Mouse (Mus musculus): Measurements from ENCODE around the gene Mroh2a. TPM values are rescaled to one million over a fixed set of nuclear protein-coding genes. Genes with fewer than 3 reads are reported as not detected.

Gene Mroh2a
- 0.28 TPM for polyA plus RNA-seq (2015; fragmentation: Illumina TruSeq; extraction: RNeasy Lipid Tissue Mini Kit (QIAGEN cat#74804); ENCODE audit: insufficient read depth, low replicate concordance)

GRCm38 (mm10) chr1:88226670-88227379 lies at the start of gene Mroh2a:
TSS of gene Mroh2a (plus strand) at chr1:88226986.

DNA sequence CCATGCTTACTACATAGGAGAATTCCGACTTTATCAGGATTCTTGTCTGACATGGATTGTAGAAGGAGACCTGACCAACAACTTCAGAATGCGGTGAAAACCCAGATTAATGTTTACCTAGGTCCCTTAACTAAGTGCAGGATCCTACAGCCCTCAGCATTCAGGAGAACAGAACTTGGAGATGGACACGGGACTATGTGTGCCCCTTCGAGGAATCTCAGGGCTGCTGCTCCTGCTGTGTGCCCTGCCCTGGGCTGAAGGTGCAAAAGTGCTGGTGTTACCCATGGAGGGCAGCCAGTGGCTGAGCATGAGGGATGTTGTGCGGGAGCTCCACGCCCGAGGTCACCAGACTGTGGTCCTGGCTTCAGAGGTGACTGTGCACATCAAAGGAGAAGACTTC lies 26.3 kb upstream of the Mroh2a start, which contains the start of gene Ugt1a2:
Ugt1a2 (plus strand) TSS at position 146 of the 400 bp plus-strand sequence.

DNA sequence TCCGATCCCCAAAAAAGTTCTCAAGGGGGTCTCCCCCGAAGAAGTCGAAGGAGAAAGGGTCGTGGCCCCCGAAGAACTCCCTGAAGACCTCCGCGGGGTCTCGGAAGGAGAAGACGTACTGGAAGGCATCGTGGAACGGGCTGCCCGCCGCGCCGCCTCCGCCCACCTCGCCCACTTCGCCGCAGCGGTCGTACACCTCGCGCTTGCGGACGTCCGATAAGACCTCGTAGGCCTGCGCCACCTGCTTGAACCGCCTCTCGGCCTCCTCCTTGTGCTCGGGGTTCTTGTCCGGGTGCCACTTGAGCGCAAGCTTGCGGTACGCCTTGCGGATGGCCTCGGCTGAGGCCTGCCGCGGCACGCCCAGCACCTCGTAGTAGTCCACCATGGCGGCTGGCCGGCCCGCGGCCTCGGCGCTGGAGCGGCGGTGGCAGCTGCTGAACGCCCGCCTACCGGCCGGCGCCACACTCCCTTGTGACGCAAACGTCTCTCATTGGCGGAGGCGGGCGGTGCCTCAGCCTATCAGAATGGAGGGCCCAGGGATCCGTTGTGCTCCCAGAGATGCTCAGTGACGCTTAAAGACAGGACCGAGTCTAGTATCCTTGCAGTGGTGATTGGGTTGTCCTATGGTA lies 21.4 kb upstream of the Mroh2a start, which contains the start of gene Dnajb3:
Dnajb3 (minus strand) TSS at position 489 of the 629 bp plus-strand sequence.

GRCm38 (mm10) chr1:88211812-88212211 lies 15.0 kb upstream of the Mroh2a start, which contains the start of gene Ugt1a1:
TSS of gene Ugt1a1 (plus strand) at chr1:88211959.

DNA sequence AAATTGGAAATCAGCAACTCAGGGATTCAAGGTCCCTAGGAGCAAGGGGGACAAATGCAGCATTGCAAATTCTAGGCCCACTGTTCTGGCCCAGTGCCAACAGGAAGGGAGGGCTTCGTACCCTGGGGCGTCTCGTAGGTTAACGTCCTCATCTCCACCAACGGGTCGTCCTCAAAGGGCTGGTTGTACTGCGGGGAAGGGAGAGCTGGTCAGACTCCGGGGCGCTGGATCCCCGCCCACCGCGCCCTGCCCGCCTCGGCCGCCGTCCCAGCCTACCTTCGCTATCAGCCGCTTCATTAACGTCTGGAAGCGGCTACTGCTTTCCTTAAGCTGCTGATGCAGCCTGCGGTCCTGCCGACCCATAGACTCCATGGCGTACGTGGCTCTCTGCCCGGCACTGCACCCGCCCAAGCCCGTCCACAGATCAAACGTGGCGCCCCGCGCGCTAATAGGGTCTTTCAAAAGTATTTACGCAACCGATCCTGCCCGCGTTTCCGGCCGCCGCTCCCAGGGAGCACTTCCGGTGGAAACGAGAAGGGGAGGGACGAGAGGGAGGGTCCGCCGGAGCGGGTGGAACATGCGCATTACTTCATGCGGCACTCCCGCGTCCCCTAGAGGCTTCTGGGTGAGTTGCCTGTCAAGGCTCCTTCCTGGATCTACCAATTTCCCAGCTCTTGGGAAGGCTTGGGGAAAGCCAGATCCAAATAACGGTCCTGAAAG lies 50.5 kb downstream of the Mroh2a start, which contains the start of the genes Hjurp and Trpm8:
Hjurp (minus strand) TSS at position 536 of the 720 bp plus-strand sequence.
Trpm8 (plus strand) TSS at position 564 of the 720 bp plus-strand sequence.

Other genes starting within 250 kb of the Mroh2a start
- gene Usp40, start 218.4 kb upstream of the Mroh2a start, polyA plus RNA-seq (2015; fragmentation: Illumina TruSeq; extraction: RNeasy Lipid Tissue Mini Kit (QIAGEN cat#74804); ENCODE audit: insufficient read depth, low replicate concordance), result 18.5 TPM
- gene Ugt1a10, start 171.6 kb upstream of the Mroh2a start, polyA plus RNA-seq (2015; fragmentation: Illumina TruSeq; extraction: RNeasy Lipid Tissue Mini Kit (QIAGEN cat#74804); ENCODE audit: insufficient read depth, low replicate concordance), result not detected
- gene Ugt1a9, start 156.2 kb upstream of the Mroh2a start, polyA plus RNA-seq (2015; fragmentation: Illumina TruSeq; extraction: RNeasy Lipid Tissue Mini Kit (QIAGEN cat#74804); ENCODE audit: insufficient read depth, low replicate concordance), result not detected
- not detected for gene Ugt1a8, start 139.2 kb upstream of the Mroh2a start, polyA plus RNA-seq (2015; fragmentation: Illumina TruSeq; extraction: RNeasy Lipid Tissue Mini Kit (QIAGEN cat#74804); ENCODE audit: insufficient read depth, low replicate concordance)
- gene Ugt1a7c, start 131.9 kb upstream of the Mroh2a start, polyA plus RNA-seq (2015; fragmentation: Illumina TruSeq; extraction: RNeasy Lipid Tissue Mini Kit (QIAGEN cat#74804); ENCODE audit: insufficient read depth, low replicate concordance), result 6.8 TPM
- 0.46 TPM for gene Ugt1a6b, start 123.7 kb upstream of the Mroh2a start, polyA plus RNA-seq (2015; fragmentation: Illumina TruSeq; extraction: RNeasy Lipid Tissue Mini Kit (QIAGEN cat#74804); ENCODE audit: insufficient read depth, low replicate concordance)
- 1.9 TPM for gene Ugt1a6a, start 92.2 kb upstream of the Mroh2a start, polyA plus RNA-seq (2015; fragmentation: Illumina TruSeq; extraction: RNeasy Lipid Tissue Mini Kit (QIAGEN cat#74804); ENCODE audit: insufficient read depth, low replicate concordance)
- gene Ugt1a5, start 61.0 kb upstream of the Mroh2a start, polyA plus RNA-seq (2015; fragmentation: Illumina TruSeq; extraction: RNeasy Lipid Tissue Mini Kit (QIAGEN cat#74804); ENCODE audit: insufficient read depth, low replicate concordance), result 0.15 TPM
- 0.15 TPM for gene Ugt1a2, start 26.4 kb upstream of the Mroh2a start, polyA plus RNA-seq (2015; fragmentation: Illumina TruSeq; extraction: RNeasy Lipid Tissue Mini Kit (QIAGEN cat#74804); ENCODE audit: insufficient read depth, low replicate concordance)
- 1.2 TPM for gene Dnajb3, start 21.2 kb upstream of the Mroh2a start, polyA plus RNA-seq (2015; fragmentation: Illumina TruSeq; extraction: RNeasy Lipid Tissue Mini Kit (QIAGEN cat#74804); ENCODE audit: insufficient read depth, low replicate concordance)
- gene Ugt1a1, start 15.0 kb upstream of the Mroh2a start, polyA plus RNA-seq (2015; fragmentation: Illumina TruSeq; extraction: RNeasy Lipid Tissue Mini Kit (QIAGEN cat#74804); ENCODE audit: insufficient read depth, low replicate concordance), result 0.14 TPM
- 98.6 TPM for gene Hjurp, start 50.6 kb downstream of the Mroh2a start, polyA plus RNA-seq (2015; fragmentation: Illumina TruSeq; extraction: RNeasy Lipid Tissue Mini Kit (QIAGEN cat#74804); ENCODE audit: insufficient read depth, low replicate concordance)
- not detected for gene Trpm8, start 50.7 kb downstream of the Mroh2a start, polyA plus RNA-seq (2015; fragmentation: Illumina TruSeq; extraction: RNeasy Lipid Tissue Mini Kit (QIAGEN cat#74804); ENCODE audit: insufficient read depth, low replicate concordance)
- not detected for gene Spp2, start 180.0 kb downstream of the Mroh2a start, polyA plus RNA-seq (2015; fragmentation: Illumina TruSeq; extraction: RNeasy Lipid Tissue Mini Kit (QIAGEN cat#74804); ENCODE audit: insufficient read depth, low replicate concordance)